Mouse (Mus musculus) small intestine, adult 2 months (tissue): ENCODE results near the gene Ptprq.

Experiments used
- CTCF ChIP-seq: fragments of 200-500 bp; IDR thresholded peaks from 2 replicates; pipeline ENCODE4 v1.5.1; 2012; ENCODE audit warnings: low read depth, mild to moderate bottlenecking, control low read depth, inconsistent platforms, low read length, moderate library complexity, mixed read lengths; ENCODE audit not compliant: insufficient replicate concordance, insufficient read length; ENCODE audit errors: extremely low read depth
- POLR2A ChIP-seq: fragments of 200-500 bp; IDR thresholded peaks from 2 replicates; pipeline ENCODE4 v1.6.1; 2012; ENCODE audit warnings: low read depth, mild to moderate bottlenecking, control low read depth, inconsistent platforms, low read length, moderate library complexity

DNA sequence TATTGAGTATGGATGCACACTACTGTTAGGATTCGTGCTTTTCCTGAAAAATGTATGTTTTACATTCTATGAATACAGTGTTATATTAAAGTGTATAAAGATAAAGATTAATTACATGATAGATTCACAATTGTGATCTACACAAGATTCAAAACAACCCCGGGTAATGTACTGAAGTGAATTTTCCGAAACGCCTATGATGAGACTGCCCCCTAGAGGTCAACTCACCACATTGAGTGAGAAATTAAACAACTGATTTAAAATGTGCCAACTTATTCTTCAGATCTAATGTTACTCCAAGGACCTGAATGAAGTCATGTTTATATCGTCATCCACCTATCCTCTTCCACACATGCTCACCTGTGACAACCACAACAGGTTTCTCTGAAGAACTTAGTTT is 27.7 kb upstream of the Ptprq start:
- no peak for TF ChIP-seq POLR2A
- no peak for TF ChIP-seq CTCF
